In the genomic region with DNA sequence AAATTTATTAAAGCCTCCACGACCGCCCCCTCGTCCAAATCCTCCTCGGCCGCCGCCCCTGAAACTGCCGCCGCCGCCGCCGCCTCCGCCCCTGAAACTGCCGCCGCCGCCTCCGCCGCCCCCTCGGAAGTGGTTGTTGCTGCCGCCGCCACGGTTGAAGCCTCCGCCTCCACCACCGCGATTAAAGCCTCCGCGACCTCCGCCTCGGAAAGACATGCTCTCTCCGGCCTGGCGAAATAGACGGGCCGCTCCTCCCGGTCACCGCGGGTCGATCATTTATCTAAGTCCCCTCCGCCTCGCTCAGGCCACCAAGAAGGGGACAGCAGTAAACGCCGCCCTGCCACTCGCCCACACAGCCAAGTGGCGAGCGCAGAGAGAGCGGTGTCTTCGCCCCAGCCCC, we compare ENCODE assay signal across 7 mouse cellular contexts. TPM values are rescaled to one million over a fixed set of nuclear protein-coding genes. Genes with fewer than 3 reads are reported as not detected.
A peak's percentile ranks its signal among the peaks of the same experiment; 100 is the strongest.
DNase-seq lines count a peak whose midpoint lies in the region; ATAC-seq and TF ChIP-seq lines count a peak whose summit lies in the region.

No protein-coding gene starts in this region.

- DNase-seq in neural tube, embryonic 11.5 days (ENCODE audit: low spot score): no peak
- DNase-seq in neural tube, embryonic 10.5 days (ENCODE audit: extremely low spot score, low spot score): no peak
- peak; percentile 30 for DNase-seq in c-Kit-positive CD71-positive TER-119-negative erythroid progenitor cells, embryonic 14.5 days (ENCODE audit: low read depth)
- DNase-seq in heart, postnatal 4 days: peak; percentile 56
- DNase-seq in liver, embryonic 14.5 days (ENCODE audit: low read depth in 3 of 3, low spot score in 3 of 3): peak in 1 of 3 experiments; percentile 4
- DNase-seq in yolk sac, embryonic 10.5 days (ENCODE audit: low spot score): no peak

- H3K9me3 ChIP-seq in neural tube, embryonic 11.5 days (ENCODE audit: control insufficient read depth, low read length): no peaks in the 10 kb centered on the region
- H3K9me3 ChIP-seq in liver, embryonic 14.5 days (ENCODE audit: control insufficient read depth, low read length): no peaks in the 10 kb centered on the region
- no peaks in the 10 kb centered on the region for H3K9me3 ChIP-seq in neural tube, embryonic 13.5 days

- no peak for TF ChIP-seq CTCF in liver, embryonic 14.5 days (IDR thresholded peaks at IDR 0.05; ENCODE audit: low read depth)

- under 1% methylated on average over 41 of the region's 45 CpGs for WGBS in neural tube, embryonic 11.5 days
- under 1% methylated on average over 45 of the region's 45 CpGs for WGBS in liver, embryonic 14.5 days (ENCODE audit: insufficient replicate concordance)
- WGBS in neural tube, embryonic 13.5 days: 0% methylated on average over 44 of the region's 45 CpGs

- peak overlapping the region; percentile 49 for H3K4me2 ChIP-seq in neural tube, embryonic 11.5 days (ENCODE audit: low read depth)
- peak overlapping the region; percentile 83 for H3K4me2 ChIP-seq in liver, embryonic 14.5 days (ENCODE audit: low read depth)
- H3K4me2 ChIP-seq in neural tube, embryonic 13.5 days: peak overlapping the region; percentile 82

- peak overlapping the region; percentile 92 for H3K4me3 ChIP-seq in neural tube, embryonic 11.5 days (ENCODE audit: low read depth, low read length)
- peak overlapping the region; percentile 78 to 86 for H3K4me3 ChIP-seq in liver, embryonic 14.5 days (ENCODE audit: insufficient read depth in 1 of 2, low read depth in 2 of 2, low read length in 2 of 2)
- H3K4me3 ChIP-seq in neural tube, embryonic 13.5 days: peak overlapping the region; percentile 95

- no peak for ATAC-seq in neural tube, embryonic 11.5 days (ENCODE audit: insufficient read depth, low FRiP score, low TSS enrichment)
- ATAC-seq in liver, embryonic 14.5 days (ENCODE audit: insufficient read depth): peak; percentile 16; the same call in 1 of the 2 replicates
- ATAC-seq in neural tube, embryonic 13.5 days (ENCODE audit: low read depth): no peak

- H3K4me1 ChIP-seq in neural tube, embryonic 11.5 days (ENCODE audit: control insufficient read depth, insufficient read depth, low read length): peaks cover 9% of the 10 kb centered on the region
- peaks cover 8 to 15% of the 10 kb centered on the region in 2 experiments for H3K4me1 ChIP-seq in liver, embryonic 14.5 days (replicated peaks; ENCODE audit: control insufficient read depth in 2 of 2, insufficient read depth in 2 of 2, low read length in 1 of 2)
- peaks cover 12% of the 10 kb centered on the region for H3K4me1 ChIP-seq in neural tube, embryonic 13.5 days (replicated peaks)

- peak overlapping the region; percentile 84 for H3K9ac ChIP-seq in neural tube, embryonic 11.5 days (ENCODE audit: low read length)
- H3K9ac ChIP-seq in liver, embryonic 14.5 days (replicated peaks): peak overlapping the region; percentile 62
- peak overlapping the region; percentile 84 for H3K9ac ChIP-seq in neural tube, embryonic 13.5 days

- no peak for TF ChIP-seq EP300 in liver, embryonic 14.5 days (IDR thresholded peaks at IDR 0.05; ENCODE audit: low read depth)

- H3K36me3 ChIP-seq in neural tube, embryonic 11.5 days (ENCODE audit: control insufficient read depth, insufficient read depth, low read length): peaks cover 4% of the 10 kb centered on the region
- peaks cover 10% of the 10 kb centered on the region for H3K36me3 ChIP-seq in liver, embryonic 14.5 days (replicated peaks; ENCODE audit: control insufficient read depth, insufficient read depth, low read depth)
- peaks cover 19% of the 10 kb centered on the region for H3K36me3 ChIP-seq in neural tube, embryonic 13.5 days

- H3K27me3 ChIP-seq in neural tube, embryonic 11.5 days (ENCODE audit: control insufficient read depth, insufficient read depth, low read length): no peaks in the 10 kb centered on the region
- no peaks in the 10 kb centered on the region for H3K27me3 ChIP-seq in liver, embryonic 14.5 days (ENCODE audit: control insufficient read depth, insufficient read depth, low read length)
- H3K27me3 ChIP-seq in neural tube, embryonic 13.5 days: no peaks in the 10 kb centered on the region

- H3K27ac ChIP-seq in neural tube, embryonic 11.5 days (ENCODE audit: low read depth, low read length): peak overlapping the region; percentile 82; the same call in 1 of the 2 replicates
- peak overlapping the region; percentile 63 for H3K27ac ChIP-seq in liver, embryonic 14.5 days
- peak overlapping the region; percentile 90 for H3K27ac ChIP-seq in neural tube, embryonic 13.5 days (replicated peaks)

RNA-seq across cellular contexts. Expression of a gene that starts 0.6 kb away (rescaled TPM):
- polyA plus RNA-seq in neural tube, embryonic 11.5 days (2014; fragmentation: Nextera tagmentation; extraction: Ambion mirVana): 39.1 and 50.2 TPM in 2 replicates
- 10 to 100 TPM; 30.3 to 33.3 TPM for total RNA-seq in heart, postnatal 4 days (2021)
- polyA plus RNA-seq in liver, embryonic 14.5 days (2012; rRNA removed): 26.2 and 90.6 TPM in 2 replicates
- polyA plus RNA-seq in liver, embryonic 14.5 days (2014; fragmentation: Nextera tagmentation; extraction: Ambion mirVana): 20.6 and 22.6 TPM in 2 replicates
- polyA plus RNA-seq in neural tube, embryonic 13.5 days (2015; fragmentation: Nextera tagmentation; extraction: Ambion mirVana): 43.7 and 48.6 TPM in 2 replicates

RNA-seq across cellular contexts. Expression of a gene that starts 5.1 kb away (rescaled TPM):
- polyA plus RNA-seq in neural tube, embryonic 11.5 days (2014; fragmentation: Nextera tagmentation; extraction: Ambion mirVana): 0.15 TPM in 1 of 2 replicates, not detected in the other
- total RNA-seq in heart, postnatal 4 days (2021): 1 to 10 TPM; 1.5 to 1.7 TPM
- 56.4 and 90.4 TPM in 2 replicates for polyA plus RNA-seq in liver, embryonic 14.5 days (2012; rRNA removed)
- 153 and 156 TPM in 2 replicates for polyA plus RNA-seq in liver, embryonic 14.5 days (2014; fragmentation: Nextera tagmentation; extraction: Ambion mirVana)
- polyA plus RNA-seq in neural tube, embryonic 13.5 days (2015; fragmentation: Nextera tagmentation; extraction: Ambion mirVana): 0.53 and 0.69 TPM in 2 replicates

RNA-seq across cellular contexts. Expression of a gene that starts 8.2 kb away (rescaled TPM):
- polyA plus RNA-seq in neural tube, embryonic 11.5 days (2014; fragmentation: Nextera tagmentation; extraction: Ambion mirVana): not detected in 2 replicates
- total RNA-seq in heart, postnatal 4 days (2021): under 1 TPM; 0.20 to 0.21 TPM
- polyA plus RNA-seq in liver, embryonic 14.5 days (2012; rRNA removed): 0.07 and 0.10 TPM in 2 replicates
- polyA plus RNA-seq in liver, embryonic 14.5 days (2014; fragmentation: Nextera tagmentation; extraction: Ambion mirVana): 0.04 TPM in 1 of 2 replicates, not detected in the other
- 0.21 and 0.25 TPM in 2 replicates for polyA plus RNA-seq in neural tube, embryonic 13.5 days (2015; fragmentation: Nextera tagmentation; extraction: Ambion mirVana)

RNA-seq across cellular contexts. Expression of a gene that starts 26.8 kb away (rescaled TPM):
- polyA plus RNA-seq in neural tube, embryonic 11.5 days (2014; fragmentation: Nextera tagmentation; extraction: Ambion mirVana): not detected in 2 replicates
- not detected for total RNA-seq in heart, postnatal 4 days (2021)
- polyA plus RNA-seq in liver, embryonic 14.5 days (2012; rRNA removed): not detected in 2 replicates
- polyA plus RNA-seq in liver, embryonic 14.5 days (2014; fragmentation: Nextera tagmentation; extraction: Ambion mirVana): not detected in 2 replicates
- not detected in 2 replicates for polyA plus RNA-seq in neural tube, embryonic 13.5 days (2015; fragmentation: Nextera tagmentation; extraction: Ambion mirVana)

RNA-seq across cellular contexts. Expression of a gene that starts 47.8 kb away (rescaled TPM):
- polyA plus RNA-seq in neural tube, embryonic 11.5 days (2014; fragmentation: Nextera tagmentation; extraction: Ambion mirVana): 20.9 and 22.9 TPM in 2 replicates
- total RNA-seq in heart, postnatal 4 days (2021): 10 to 100 TPM; 22.6 to 26.5 TPM
- 31.0 and 45.7 TPM in 2 replicates for polyA plus RNA-seq in liver, embryonic 14.5 days (2012; rRNA removed)
- polyA plus RNA-seq in liver, embryonic 14.5 days (2014; fragmentation: Nextera tagmentation; extraction: Ambion mirVana): 84.7 and 95.3 TPM in 2 replicates
- 30.2 and 31.0 TPM in 2 replicates for polyA plus RNA-seq in neural tube, embryonic 13.5 days (2015; fragmentation: Nextera tagmentation; extraction: Ambion mirVana)

Comparison
In these comparisons a context has a peak if more than half of its experiments do, and no peak if none do; other contexts are left out.
1. DNase-seq: peak in c-Kit-positive CD71-positive TER-119-negative erythroid progenitor cells, embryonic 14.5 days (single experiment) and heart, postnatal 4 days (single experiment); none in neural tube, embryonic 11.5 days (single experiment), neural tube, embryonic 10.5 days (single experiment) and yolk sac, embryonic 10.5 days (single experiment).
2. RNA of a gene that starts 5.1 kb away (polyA plus RNA-seq): 56.4 to 156 TPM in liver, embryonic 14.5 days; 0.53 to 0.69 TPM in neural tube, embryonic 13.5 days and 0.15 TPM in neural tube, embryonic 11.5 days; every median in the first group is over 10 times any median in the second.
3. Peak in every context shown above with its lines, with median percentiles within 50 percentile points of each other: H3K27ac ChIP-seq, H3K4me2 ChIP-seq, H3K4me3 ChIP-seq and H3K9ac ChIP-seq.